Mouse (Mus musculus) embryo, embryonic 10.5 days (tissue): ENCODE measurements around the gene Bahd1.

Experiments used
- DNase-seq: peaks from one replicate; pipeline ENCODE4 v3.0.0-alpha.2; 2015; ENCODE audit warnings: low spot score

Gene Bahd1

DNA sequence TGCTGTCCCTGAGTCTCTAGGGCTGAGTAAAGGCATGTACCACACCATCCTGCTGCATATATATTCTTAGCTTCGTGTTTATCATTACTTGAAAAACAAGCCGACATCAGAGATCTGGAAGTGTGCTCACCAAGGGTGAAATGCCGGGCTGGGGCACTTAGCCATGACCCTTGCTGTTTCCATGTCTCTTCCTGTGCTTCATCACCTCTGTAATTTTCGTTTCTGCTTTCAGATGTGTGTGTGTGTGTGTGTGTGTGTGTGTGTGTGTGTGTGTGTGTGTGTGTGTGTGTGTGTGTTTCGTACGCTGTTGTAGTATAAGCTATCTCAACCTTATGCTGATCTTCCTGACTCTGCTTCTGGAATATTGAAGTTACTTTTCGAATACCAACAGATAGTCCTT lies 41.2 kb downstream of the Bahd1 start:
- no peak for DNase-seq

DNA sequence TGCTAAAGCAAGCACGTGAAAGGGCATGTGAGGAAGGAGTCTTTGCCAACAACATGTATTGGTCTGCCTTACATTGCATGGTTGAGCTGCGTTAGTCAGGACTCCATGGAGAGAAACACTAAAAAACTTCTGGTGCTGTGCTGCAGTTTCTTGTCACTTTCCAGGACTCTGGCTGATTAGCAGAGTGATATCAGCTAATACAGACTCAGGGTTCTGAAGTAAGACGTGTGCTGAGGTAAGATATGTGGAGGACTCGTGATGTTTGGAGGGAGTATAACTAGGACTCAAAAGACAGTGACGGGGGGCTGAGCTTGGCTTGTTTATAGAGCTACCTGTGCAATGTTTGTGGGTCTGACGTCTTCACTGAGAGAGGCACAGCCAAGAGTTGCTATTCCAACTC lies 43.1 kb downstream of the Bahd1 start:
- no peak for DNase-seq

DNA sequence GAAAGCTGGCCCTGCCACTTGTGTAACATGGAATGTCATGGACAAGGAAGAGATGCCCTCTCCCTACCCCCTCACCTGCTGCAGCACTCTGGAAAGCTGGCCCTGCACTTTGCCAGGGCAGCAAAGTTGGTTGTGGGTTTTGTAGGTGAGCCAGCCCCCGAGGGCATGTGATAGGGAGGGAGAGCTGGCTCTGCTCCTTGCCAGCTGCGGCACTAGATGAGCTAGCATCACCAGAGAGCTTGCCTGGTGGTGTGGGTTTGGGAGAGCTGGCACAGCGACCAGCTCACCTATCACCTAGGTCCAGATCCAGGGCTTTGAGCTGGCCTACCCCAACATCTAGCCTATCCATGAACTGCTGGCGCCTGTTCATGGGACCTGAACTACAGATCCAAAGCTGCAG lies 48.6 kb downstream of the Bahd1 start:
- DNase-seq = no peak

DNA sequence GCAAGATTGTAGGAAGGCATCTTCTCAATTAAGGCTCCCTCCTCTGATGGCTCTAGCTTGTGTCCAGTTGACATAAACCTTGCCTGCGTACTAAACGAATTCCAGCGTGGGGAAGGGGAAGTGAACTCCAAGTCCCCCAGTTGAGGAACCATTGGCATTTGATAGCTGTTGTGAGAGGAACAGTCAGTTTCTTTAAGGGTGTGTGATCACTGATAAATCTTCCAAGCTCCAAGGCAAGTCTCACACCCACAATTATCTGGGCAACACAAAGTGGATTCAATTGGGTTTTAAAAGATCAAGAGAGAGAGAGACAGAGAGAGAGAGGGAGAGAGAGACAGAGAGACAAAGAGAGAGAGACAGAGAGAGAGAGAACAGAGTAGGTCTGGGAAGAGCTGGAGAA lies 49.5 kb downstream of the Bahd1 start:
- no peak for DNase-seq

DNA sequence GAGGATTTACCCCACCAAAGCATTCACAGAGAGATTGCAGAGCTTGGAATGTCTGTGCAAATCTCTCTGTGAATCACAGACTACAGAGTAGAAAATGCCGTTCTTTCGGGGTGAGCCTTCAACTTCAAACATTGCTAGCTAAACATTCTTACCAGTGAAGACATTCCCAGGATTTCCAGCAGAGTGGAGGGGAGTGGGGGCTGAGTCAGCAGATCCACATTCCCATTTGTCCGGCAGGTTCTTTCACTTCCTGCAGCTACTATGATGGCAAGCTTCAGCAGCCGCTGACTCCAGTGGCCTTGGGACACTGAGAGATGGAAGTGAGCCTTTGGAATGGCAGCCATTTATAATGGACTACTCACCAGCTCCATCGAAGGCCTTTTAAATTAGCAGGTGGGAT lies 56.3 kb downstream of the Bahd1 start:
- no peak for DNase-seq

DNA sequence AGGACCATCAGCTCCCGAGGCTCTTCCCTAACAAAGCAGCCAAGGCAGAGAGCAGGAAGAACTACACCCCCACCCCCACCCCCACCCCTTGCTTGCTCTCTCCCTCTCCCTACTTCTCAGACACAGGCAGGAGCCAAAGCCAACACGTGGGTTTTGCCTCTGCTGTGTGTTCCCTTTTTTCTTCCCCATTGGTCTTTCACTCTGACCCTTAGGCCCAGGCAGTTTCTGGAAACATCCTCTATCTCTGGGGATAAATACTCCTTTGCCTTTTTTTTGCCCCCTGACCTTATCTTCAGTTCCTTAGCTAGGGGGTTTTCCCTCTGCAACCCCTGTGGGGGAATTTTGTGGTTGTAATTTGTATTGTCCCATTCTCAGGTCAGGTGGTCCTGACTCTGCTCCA lies 59.5 kb downstream of the Bahd1 start:
- no peak for DNase-seq

DNA sequence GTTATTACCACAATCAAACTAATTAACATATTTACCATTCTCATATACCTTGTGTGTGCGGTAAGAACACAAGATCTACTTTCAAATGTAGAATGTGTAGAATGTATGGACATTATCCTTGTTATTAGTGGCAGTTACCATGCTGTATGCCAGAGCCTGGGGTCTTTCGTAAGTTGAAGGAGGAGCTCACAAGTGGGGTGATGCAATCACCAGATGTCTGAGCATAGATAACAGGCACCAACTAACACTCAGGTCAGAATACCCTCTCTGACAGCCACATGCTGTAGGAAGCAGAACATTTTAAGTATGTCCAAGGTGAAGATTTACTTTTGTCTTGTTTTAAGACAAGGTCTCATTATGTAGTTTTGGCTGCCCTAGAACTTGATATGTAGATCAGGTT lies 60.2 kb downstream of the Bahd1 start:
- DNase-seq = no peak

DNA sequence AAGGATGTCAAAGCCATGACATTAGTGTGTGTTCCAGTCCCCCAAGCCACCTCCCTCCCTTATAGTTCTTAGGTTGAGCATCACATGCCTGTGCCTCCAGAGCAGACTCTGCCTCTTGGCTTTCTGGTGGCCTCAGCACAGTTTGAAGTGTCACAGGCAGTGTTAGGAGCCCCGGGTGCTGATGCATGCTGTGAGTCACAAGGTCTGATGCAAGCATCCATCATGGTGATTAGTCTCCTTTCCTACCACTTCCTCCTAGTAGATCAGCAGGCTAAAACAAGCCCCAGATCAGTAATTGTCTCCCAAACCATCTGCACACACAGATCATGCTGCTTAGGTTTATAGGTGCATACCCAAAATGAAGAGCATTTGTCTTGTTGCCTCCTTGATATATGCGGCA lies 61.4 kb downstream of the Bahd1 start:
- no peak for DNase-seq

DNA sequence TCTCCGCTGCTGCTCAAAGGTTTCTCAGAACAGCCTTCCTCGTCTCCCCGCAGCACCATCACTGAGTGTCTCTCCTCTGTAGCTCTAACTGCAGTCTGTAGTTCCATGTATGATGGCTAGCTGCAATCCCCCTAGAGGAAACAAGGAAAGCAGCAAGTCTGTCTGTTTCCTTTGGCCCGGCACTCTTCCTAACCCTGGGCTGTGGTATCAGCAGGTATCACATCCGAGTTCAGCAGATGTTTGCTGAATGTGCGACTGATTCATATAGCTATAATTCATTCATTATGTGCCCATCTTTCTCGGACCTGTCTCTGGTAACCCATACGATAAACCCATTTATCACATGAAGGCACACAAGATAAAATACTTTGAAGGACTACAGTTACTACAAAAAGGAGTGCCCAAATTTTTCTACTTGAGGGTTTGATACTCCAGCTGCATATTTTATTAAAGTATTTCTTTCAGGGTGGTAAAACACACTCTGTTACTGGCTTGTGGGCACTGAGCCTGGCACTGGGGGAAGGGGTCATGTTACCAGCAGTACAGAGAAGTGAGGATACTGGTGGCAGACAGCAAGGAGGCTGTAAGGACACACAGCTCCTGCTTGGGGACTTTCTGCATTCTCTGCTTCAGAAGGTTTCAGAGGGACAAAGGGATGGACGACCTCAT lies 63.0 kb downstream of the Bahd1 start:
- peak; percentile 8 for DNase-seq

DNA sequence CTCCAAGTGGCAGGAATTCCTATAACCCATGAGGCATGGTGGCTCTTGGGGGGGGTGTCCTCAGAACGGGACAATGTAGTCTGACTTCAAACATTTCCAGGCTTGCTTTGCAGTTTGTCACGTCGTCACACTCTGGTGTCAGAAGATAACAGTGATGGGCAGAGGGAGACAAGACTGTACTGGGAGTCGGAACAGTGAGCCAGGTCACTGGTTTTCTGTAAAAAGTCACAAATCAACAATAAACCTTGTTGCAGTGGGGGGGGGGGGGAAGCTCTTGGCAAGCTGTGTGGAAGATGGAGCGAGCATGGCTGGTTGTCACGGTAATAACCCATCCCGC lies 63.5 kb downstream of the Bahd1 start:
- no peak for DNase-seq

DNA sequence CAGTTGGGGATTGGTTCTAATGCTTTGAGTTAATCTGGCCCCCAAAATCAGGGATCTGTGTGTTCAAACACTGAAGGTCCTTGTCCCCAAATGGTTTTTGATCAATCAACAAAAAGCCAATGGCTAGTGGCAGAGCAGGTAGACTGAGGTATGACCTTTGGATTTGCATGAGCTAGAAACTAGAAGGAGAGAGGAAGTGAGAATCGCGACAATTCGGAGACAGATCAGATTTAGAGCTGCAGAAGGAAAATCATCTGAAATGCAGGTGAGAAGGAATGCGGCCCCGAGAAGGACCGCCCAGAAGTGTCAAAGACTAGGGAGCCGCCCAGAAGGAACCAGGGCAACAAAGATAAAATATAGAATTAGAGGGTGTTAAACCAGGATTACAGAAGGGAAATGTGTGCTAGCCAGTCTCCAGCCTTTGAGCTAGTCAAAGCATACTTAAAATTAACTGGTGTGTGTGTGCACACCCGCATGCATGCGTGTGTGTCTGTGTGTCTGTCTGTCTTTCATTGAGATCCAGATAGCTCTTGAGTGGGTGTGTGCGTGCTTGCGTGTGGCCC lies 69.5 kb downstream of the Bahd1 start:
- DNase-seq = no peak

DNA sequence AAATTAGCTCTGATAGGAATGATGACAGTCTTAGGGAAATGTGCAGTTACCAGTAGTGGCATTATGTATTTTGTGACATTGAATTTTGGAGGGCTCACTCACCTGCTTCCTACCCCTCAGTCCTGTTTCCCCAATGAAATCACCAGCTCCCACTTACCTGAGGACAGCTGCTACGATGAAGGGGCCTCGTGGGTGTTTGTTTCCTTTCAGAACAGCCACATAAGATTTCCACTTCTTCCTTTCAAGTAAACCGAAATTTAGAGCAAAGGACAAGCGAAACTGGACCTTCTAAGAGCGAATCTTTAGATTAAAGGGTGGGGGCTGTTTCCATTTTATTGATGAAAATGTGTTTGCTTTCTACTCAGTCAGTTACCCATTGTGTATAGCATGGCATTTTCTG lies 71.9 kb downstream of the Bahd1 start:
- DNase-seq = no peak

DNA sequence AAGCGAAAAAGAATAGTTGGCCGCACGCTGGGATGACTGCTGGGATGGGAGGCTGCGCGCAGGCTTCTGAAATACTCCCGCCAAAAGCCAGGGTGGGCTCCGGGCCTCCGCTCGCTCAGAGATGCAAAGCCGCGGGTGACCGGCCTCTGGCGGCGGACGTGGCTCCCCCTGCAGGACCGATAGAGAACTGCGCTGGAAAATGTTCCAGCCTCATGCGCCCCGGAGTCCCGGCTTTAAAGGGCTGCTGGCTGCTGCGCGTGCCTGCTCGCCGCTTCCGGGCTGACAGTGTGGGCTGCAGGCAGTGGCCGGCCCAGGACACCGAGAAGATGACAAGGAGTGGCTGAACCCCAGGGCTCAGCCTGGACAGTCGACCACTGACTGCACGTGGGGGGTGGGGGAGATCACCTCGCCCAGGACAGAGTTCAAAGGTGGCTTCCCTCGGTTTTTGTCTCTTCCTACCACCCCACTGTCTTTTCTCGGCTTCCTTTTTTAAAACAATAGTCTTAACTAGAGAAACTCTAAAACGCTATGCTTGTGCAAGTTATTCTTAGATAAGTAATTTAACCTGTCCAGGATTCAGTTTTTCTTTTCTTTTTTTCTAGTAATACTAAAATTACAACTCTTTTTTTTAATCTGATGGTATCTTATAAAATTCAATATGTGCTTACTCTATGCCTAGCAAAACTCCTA lies 72.7 kb downstream of the Bahd1 start:
- DNase-seq = peak; percentile 94
